Mouse (Mus musculus) cerebellum, adult 2 months (tissue): ENCODE measurements around the gene Slamf9.

Source experiments
- CTCF ChIP-seq: fragments of 200-500 bp; IDR thresholded peaks from 2 replicates; pipeline ENCODE4 v1.5.1; 2011; ENCODE audit warnings: low read depth, mild to moderate bottlenecking, control low read depth, low read length, moderate library complexity, borderline replicate concordance; ENCODE audit not compliant: insufficient read depth
- POLR2A ChIP-seq: fragments of 200-500 bp; IDR thresholded peaks from 2 replicates; pipeline ENCODE4 v1.6.1; 2011; ENCODE audit warnings: low read length, control low read depth, borderline replicate concordance; ENCODE audit not compliant: insufficient read depth

DNA sequence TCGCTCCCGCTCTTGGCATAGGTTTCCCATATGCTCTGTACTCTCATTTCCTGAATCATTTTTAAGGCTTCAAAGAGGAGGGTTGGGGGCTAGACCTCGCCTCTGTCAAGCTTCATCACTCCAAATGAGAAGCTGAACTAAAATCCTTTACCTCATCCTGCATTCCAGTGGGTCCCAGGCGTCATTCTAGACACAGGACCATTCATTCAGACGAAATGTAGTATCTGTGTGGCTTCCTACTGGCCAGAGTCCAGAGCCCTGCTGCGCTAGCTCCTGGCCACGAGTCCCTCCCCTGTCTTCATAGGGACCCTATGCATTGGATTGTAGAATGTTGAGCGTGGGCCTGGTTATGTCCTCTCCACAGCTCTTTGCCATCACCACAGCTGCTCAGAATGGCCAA is 29.6 kb downstream of the Slamf9 start:
- TF ChIP-seq POLR2A (no peak), CTCF (no peak)
